ENCODE assay signal across 25 mouse cellular contexts in genomic region chr11:88495018-88495417, GRCm38 (mm10).
DNase-seq lines count a peak whose midpoint lies in the region; ATAC-seq and TF ChIP-seq lines count a peak whose summit lies in the region.
"Had no signal": no experiment of that assay in that cellular context is flagged by ENCODE, and none has a peak within 500 bp of the region (broad histone marks: within the 10 kb centered on the region; RNA-seq: fewer than 3 reads in every experiment).

No protein-coding gene starts in this region.

- peak; percentile 57 for TF ChIP-seq RAD21 in CH12.LX (IDR thresholded peaks at IDR 0.05; ENCODE audit: low read depth, low read length)

- no peak for TF ChIP-seq POLR2A in CH12.LX (IDR thresholded peaks at IDR 0.05; ENCODE audit: low read depth, low read length)

- 0 out of 2 replicates have a peak, but pooled peaks cover 3% of the 10 kb centered on the region for H3K36me3 ChIP-seq in forebrain, embryonic 12.5 days (replicated peaks)
- no peaks in the 10 kb centered on the region for H3K36me3 ChIP-seq in forebrain, embryonic 13.5 days (ENCODE audit: poor library complexity, severe bottlenecking)
- no peaks in the 10 kb centered on the region for H3K36me3 ChIP-seq in hindbrain, postnatal 0 days (ENCODE audit: insufficient read depth, low read length)
- H3K36me3 ChIP-seq in hindbrain, embryonic 14.5 days (replicated peaks; ENCODE audit: control insufficient read depth, insufficient read depth) = no peaks in the 10 kb centered on the region
- H3K36me3 ChIP-seq in lung, embryonic 14.5 days (ENCODE audit: insufficient read depth) = 0 out of 2 replicates have a peak, but pooled peaks cover 4% of the 10 kb centered on the region
- H3K36me3 ChIP-seq in CH12.LX (replicated peaks in 1 of 2; ENCODE audit: control insufficient read depth in 1 of 2, insufficient read depth in 1 of 2, low read length in 1 of 2) = peaks cover 0 to 28% of the 10 kb centered on the region in 2 experiments
- H3K36me3 ChIP-seq: embryonic facial prominence, embryonic 13.5 days; hindbrain, embryonic 12.5 days had no signal

- H3K9ac ChIP-seq in forebrain, embryonic 12.5 days = no peak overlapping the region
- no peak overlapping the region for H3K9ac ChIP-seq in forebrain, embryonic 13.5 days
- H3K9ac ChIP-seq in hindbrain, postnatal 0 days (replicated peaks; ENCODE audit: low read length) = no peak overlapping the region
- no peak overlapping the region for H3K9ac ChIP-seq in hindbrain, embryonic 14.5 days
- no peak overlapping the region for H3K9ac ChIP-seq in lung, embryonic 14.5 days
- H3K9ac ChIP-seq in CH12.LX (ENCODE audit: insufficient read depth, low read depth) = peak overlapping the region; percentile 11; the same call in 1 of the 2 replicates
- H3K9ac ChIP-seq: embryonic facial prominence, embryonic 13.5 days; heart, embryonic 13.5 days; hindbrain, embryonic 12.5 days had no signal

- H3K4me1 ChIP-seq in forebrain, embryonic 12.5 days = peaks cover 46% of the 10 kb centered on the region
- peaks cover 46% of the 10 kb centered on the region for H3K4me1 ChIP-seq in forebrain, embryonic 13.5 days
- peaks cover 19% of the 10 kb centered on the region for H3K4me1 ChIP-seq in hindbrain, postnatal 0 days (ENCODE audit: insufficient read depth, low read length)
- peaks cover 43% of the 10 kb centered on the region for H3K4me1 ChIP-seq in hindbrain, embryonic 14.5 days (replicated peaks; ENCODE audit: control insufficient read depth, insufficient read depth, low read length)
- H3K4me1 ChIP-seq in lung, embryonic 14.5 days (ENCODE audit: insufficient read depth) = peaks cover 8% of the 10 kb centered on the region; the same call in 1 of the 2 replicates
- peaks cover 28 to 88% of the 10 kb centered on the region in 2 experiments for H3K4me1 ChIP-seq in CH12.LX (ENCODE audit: control insufficient read depth in 1 of 2, insufficient read depth in 2 of 2)

- no peak for TF ChIP-seq EP300 in CH12.LX (IDR thresholded peaks at IDR 0.05; ENCODE audit: low read length)

- no peak overlapping the region for H3K4me2 ChIP-seq in forebrain, embryonic 12.5 days
- no peak overlapping the region for H3K4me2 ChIP-seq in forebrain, embryonic 13.5 days
- H3K4me2 ChIP-seq in hindbrain, postnatal 0 days (ENCODE audit: low read depth, low read length) = no peak overlapping the region
- no peak overlapping the region for H3K4me2 ChIP-seq in hindbrain, embryonic 14.5 days (replicated peaks)
- H3K4me2 ChIP-seq in lung, embryonic 14.5 days = no peak overlapping the region
- peak overlapping the region; percentile 57; the same call in 1 of the 2 replicates for H3K4me2 ChIP-seq in CH12.LX (ENCODE audit: insufficient read depth, low read depth, poor library complexity, severe bottlenecking)
- H3K4me2 ChIP-seq: embryonic facial prominence, embryonic 13.5 days; heart, embryonic 13.5 days; hindbrain, embryonic 12.5 days had no signal

- no peaks in the 10 kb centered on the region for H3K79me2 ChIP-seq in CH12.LX (replicated peaks; ENCODE audit: control insufficient read depth, extremely low read depth, insufficient read depth, poor library complexity, severe bottlenecking)

- no peaks in the 10 kb centered on the region for H3K27me3 ChIP-seq in forebrain, embryonic 12.5 days
- no peaks in the 10 kb centered on the region for H3K27me3 ChIP-seq in forebrain, embryonic 13.5 days
- H3K27me3 ChIP-seq in hindbrain, postnatal 0 days (ENCODE audit: insufficient read depth, low read length) = no peaks in the 10 kb centered on the region
- H3K27me3 ChIP-seq in hindbrain, embryonic 14.5 days (ENCODE audit: control insufficient read depth, insufficient read depth, low read length) = no peaks in the 10 kb centered on the region
- no peaks in the 10 kb centered on the region for H3K27me3 ChIP-seq in lung, embryonic 14.5 days (ENCODE audit: insufficient read depth, low read length)
- H3K27me3 ChIP-seq in CH12.LX (replicated peaks) = no peaks in the 10 kb centered on the region
- H3K27me3 ChIP-seq: embryonic facial prominence, embryonic 13.5 days; heart, embryonic 13.5 days; hindbrain, embryonic 12.5 days had no signal

- H3K4me3 ChIP-seq in forebrain, embryonic 12.5 days (replicated peaks) = no peak overlapping the region
- H3K4me3 ChIP-seq in forebrain, embryonic 13.5 days = no peak overlapping the region
- no peak overlapping the region for H3K4me3 ChIP-seq in hindbrain, postnatal 0 days (ENCODE audit: low read length)
- H3K4me3 ChIP-seq in hindbrain, embryonic 14.5 days (replicated peaks; ENCODE audit: low read length) = no peak overlapping the region
- H3K4me3 ChIP-seq in lung, embryonic 14.5 days (ENCODE audit: low read depth, low read length) = no peak overlapping the region
- H3K4me3 ChIP-seq in CH12.LX (replicated peaks in 1 of 3; ENCODE audit: low read depth in 2 of 3, low read length in 2 of 3, poor library complexity in 1 of 3) = peak overlapping the region in 2 of 3 experiments; percentile 8 to 46
- H3K4me3 ChIP-seq: embryonic facial prominence, embryonic 10.5 days; embryonic facial prominence, embryonic 13.5 days; erythroblast, embryonic 14.5 days; heart, adult 2 months; heart, embryonic 10.5 days; heart, embryonic 13.5 days; hindbrain, embryonic 12.5 days had no signal

- 0 out of 2 replicates have a peak, but pooled peaks have one; percentile 14 for TF ChIP-seq CTCF in hindbrain, postnatal 0 days (IDR thresholded peaks at IDR 0.05; ENCODE audit: low read depth)
- peak; percentile 19; the same call in 1 of the 2 replicates for TF ChIP-seq CTCF in lung, embryonic 14.5 days (IDR thresholded peaks at IDR 0.05; ENCODE audit: low read depth)
- peak; percentile 55 to 73 for TF ChIP-seq CTCF in CH12.LX (conservative IDR thresholded peaks at IDR 0.05 in 1 of 2, IDR thresholded peaks at IDR 0.05 in 1 of 2; ENCODE audit: low read depth in 2 of 2, low read length in 2 of 2)

- DNase-seq in hindbrain, postnatal 0 days (ENCODE audit: low spot score) = no peak
- DNase-seq in hindbrain, embryonic 14.5 days (ENCODE audit: low spot score) = no peak
- DNase-seq in lung, embryonic 14.5 days = no peak
- DNase-seq in lung, postnatal 14 days = no peak
- peak; percentile 65 for DNase-seq in CH12.LX (ENCODE audit: extremely low read depth)
- DNase-seq in yolk sac, embryonic 10.5 days (ENCODE audit: low spot score) = no peak
- DNase-seq: cerebellum, adult 11 months; cerebellum, adult 2 months; cerebellum, adult 9-11 months; cerebellum, postnatal 25 days; gastrocnemius, postnatal 10 days; gastrocnemius, postnatal 36 days; heart, adult 2 months; heart, postnatal 14 days; heart, postnatal 4 days had no signal

- in situ Hi-C loops in CH12.LX (cut with MboI; ENCODE audit: low pct_ligation_motif_present, low pct_unique_long_range_greater_than_20kb, low sequenced_read_pairs) = no loop called here

- no peaks in the 10 kb centered on the region for H3K9me3 ChIP-seq in forebrain, embryonic 12.5 days
- no peaks in the 10 kb centered on the region for H3K9me3 ChIP-seq in forebrain, embryonic 13.5 days (replicated peaks)
- H3K9me3 ChIP-seq in hindbrain, postnatal 0 days (ENCODE audit: low read length) = no peaks in the 10 kb centered on the region
- H3K9me3 ChIP-seq in hindbrain, embryonic 14.5 days (ENCODE audit: control insufficient read depth, low read length) = no peaks in the 10 kb centered on the region
- H3K9me3 ChIP-seq in lung, embryonic 14.5 days (ENCODE audit: low read depth, low read length) = no peaks in the 10 kb centered on the region
- no peaks in the 10 kb centered on the region for H3K9me3 ChIP-seq in CH12.LX (replicated peaks; ENCODE audit: low read length)
- H3K9me3 ChIP-seq: embryonic facial prominence, embryonic 10.5 days; embryonic facial prominence, embryonic 13.5 days; G1E; heart, embryonic 10.5 days; heart, embryonic 13.5 days; hindbrain, embryonic 12.5 days had no signal

- H3K27ac ChIP-seq in forebrain, embryonic 12.5 days = 0 out of 2 replicates have a peak overlapping the region, but pooled peaks have one; percentile 36
- H3K27ac ChIP-seq in forebrain, embryonic 13.5 days = no peak overlapping the region
- H3K27ac ChIP-seq in hindbrain, postnatal 0 days = no peak overlapping the region
- H3K27ac ChIP-seq in hindbrain, embryonic 14.5 days = no peak overlapping the region
- no peak overlapping the region for H3K27ac ChIP-seq in lung, embryonic 14.5 days (ENCODE audit: low read depth)
- H3K27ac ChIP-seq in CH12.LX (ENCODE audit: insufficient read depth, low read depth) = peak overlapping the region; percentile 80
- H3K27ac ChIP-seq: embryonic facial prominence, embryonic 10.5 days; embryonic facial prominence, embryonic 13.5 days; heart, adult 2 months; heart, embryonic 10.5 days; heart, embryonic 13.5 days; hindbrain, embryonic 12.5 days had no signal

- dilution Hi-C loops in CH12.LX (cut with MboI; ENCODE audit: extremely low pct_ligation_motif_present, extremely low pct_unique_long_range_greater_than_20kb, low sequenced_read_pairs) = no loop called here

- 91% methylated on average over 3 of the region's 3 CpGs for WGBS in forebrain, embryonic 12.5 days
- WGBS in forebrain, embryonic 13.5 days = 82% methylated on average over 3 of the region's 3 CpGs
- 89% methylated on average over 3 of the region's 3 CpGs for WGBS in hindbrain, postnatal 0 days
- WGBS in hindbrain, embryonic 14.5 days = 80% methylated on average over 3 of the region's 3 CpGs
- WGBS in lung, embryonic 14.5 days = 67% methylated on average over 3 of the region's 3 CpGs

- no peak for ATAC-seq in forebrain, embryonic 12.5 days (ENCODE audit: low FRiP score)
- no peak for ATAC-seq in forebrain, embryonic 13.5 days
- no peak for ATAC-seq in hindbrain, postnatal 0 days
- ATAC-seq in hindbrain, embryonic 14.5 days (ENCODE audit: low FRiP score) = no peak
- no peak for ATAC-seq in lung, embryonic 14.5 days (ENCODE audit: insufficient read depth)
- ATAC-seq: forebrain, embryonic 14.5 days had no signal

TF ChIP-seq in CH12.LX, 34 proteins besides CTCF, POLR2A, EP300 and RAD21 (continues in another document):
- TF ChIP-seq SIN3A (IDR thresholded peaks at IDR 0.05; ENCODE audit: low read length) = peak; percentile 53; the same call in 1 of the 2 replicates
- TF ChIP-seq ELF1 (IDR thresholded peaks at IDR 0.05; ENCODE audit: low read depth, low read length) = no peak
- TF ChIP-seq POLR2AphosphoS2 (IDR thresholded peaks at IDR 0.05; ENCODE audit: low read depth, low read length) = no peak
- TF ChIP-seq TCF12 (IDR thresholded peaks at IDR 0.05; ENCODE audit: low read depth, low read length) = peak; percentile 29; the same call in 1 of the 2 replicates
- TF ChIP-seq JUN (IDR thresholded peaks at IDR 0.05; ENCODE audit: insufficient read depth, low read depth, low read length) = peak; percentile 9; the same call in 1 of the 2 replicates
- no peak for TF ChIP-seq USF1 (IDR thresholded peaks at IDR 0.05; ENCODE audit: low read depth, low read length)
- TF ChIP-seq CHD2 (IDR thresholded peaks at IDR 0.05; ENCODE audit: low read length) = no peak
- TF ChIP-seq MXI1 (IDR thresholded peaks at IDR 0.05; ENCODE audit: low read depth, low read length) = no peak
- 0 out of 2 replicates have a peak, but pooled peaks have one; percentile 7 for TF ChIP-seq MAX (IDR thresholded peaks at IDR 0.05; ENCODE audit: low read length)
- TF ChIP-seq ZMIZ1 (IDR thresholded peaks at IDR 0.05; ENCODE audit: low read depth, low read length) = no peak
- TF ChIP-seq ZNF384 (IDR thresholded peaks at IDR 0.05; ENCODE audit: low read depth, low read length) = peak; percentile 84
- no peak for TF ChIP-seq USF2 (conservative IDR thresholded peaks at IDR 0.05; ENCODE audit: low read depth, low read length)

Comparison
In these comparisons a context has a peak if more than half of its experiments do, and no peak if none do; other contexts are left out.
1. H3K27ac ChIP-seq: peak in forebrain, embryonic 12.5 days (single experiment) and CH12.LX (single experiment); none in forebrain, embryonic 13.5 days (single experiment), hindbrain, postnatal 0 days (single experiment), hindbrain, embryonic 14.5 days (single experiment) and lung, embryonic 14.5 days (single experiment).
2. H3K4me3 ChIP-seq: peak in CH12.LX (2 of 3); none in forebrain, embryonic 12.5 days (single experiment), forebrain, embryonic 13.5 days (single experiment), hindbrain, postnatal 0 days (single experiment), hindbrain, embryonic 14.5 days (single experiment) and lung, embryonic 14.5 days (single experiment).
3. CTCF ChIP-seq: peak in every context shown above with its lines; median percentile 64 in CH12.LX; 19 in lung, embryonic 14.5 days; 14 in hindbrain, postnatal 0 days.